Mouse (Mus musculus): ENCODE results near the gene Zfp772. TPM values are rescaled to one million over a fixed set of nuclear protein-coding genes. Genes with fewer than 3 reads are reported as not detected.

Gene Zfp772
- 4.8 TPM for polyA plus RNA-seq (2015; fragmentation: Illumina TruSeq; extraction: RNeasy Lipid Tissue Mini Kit (QIAGEN cat#74804); ENCODE audit: insufficient read depth, low replicate concordance)

DNA sequence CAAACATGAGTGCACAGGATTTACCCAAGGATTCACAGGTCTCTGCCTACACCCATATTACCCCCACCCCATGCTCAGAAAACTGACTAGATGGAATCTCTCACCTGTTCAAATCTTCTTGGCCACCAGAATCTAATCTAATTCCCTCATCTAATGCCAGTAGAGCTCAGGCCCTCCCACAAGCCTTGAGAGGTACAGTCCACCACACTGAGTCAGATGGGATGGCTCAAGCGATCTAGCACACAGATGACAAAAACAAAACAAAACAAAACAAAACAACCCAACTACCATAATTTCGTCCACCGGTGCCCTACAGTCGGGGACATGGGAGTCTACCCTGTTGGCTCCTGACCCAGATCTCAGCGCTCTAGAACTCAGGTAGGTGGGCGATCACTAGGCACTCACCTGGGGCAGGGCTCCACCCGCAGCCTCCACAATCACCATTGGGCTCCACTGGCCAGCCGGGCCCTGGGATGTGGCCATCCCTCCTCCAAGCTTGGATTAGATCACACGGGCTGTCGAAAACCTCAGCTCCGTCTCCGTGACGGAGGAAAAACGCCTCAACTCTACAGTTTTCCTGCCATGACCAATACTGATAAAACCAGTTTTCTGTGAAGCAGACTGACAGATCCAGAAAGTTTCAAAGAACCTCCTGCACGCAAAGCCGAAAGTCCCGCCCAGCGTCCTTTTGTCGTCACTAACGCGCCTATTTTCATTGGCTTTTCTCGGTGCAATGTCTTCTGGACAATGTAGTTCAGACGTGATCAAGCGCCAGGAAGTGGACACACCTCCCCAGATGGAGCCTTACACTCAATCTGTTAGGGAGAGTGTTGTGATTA lies at the start of gene Zfp772:
Gene Zfp772, minus strand, starts transcription at position 686 of the 839 bp plus-strand sequence.

DNA sequence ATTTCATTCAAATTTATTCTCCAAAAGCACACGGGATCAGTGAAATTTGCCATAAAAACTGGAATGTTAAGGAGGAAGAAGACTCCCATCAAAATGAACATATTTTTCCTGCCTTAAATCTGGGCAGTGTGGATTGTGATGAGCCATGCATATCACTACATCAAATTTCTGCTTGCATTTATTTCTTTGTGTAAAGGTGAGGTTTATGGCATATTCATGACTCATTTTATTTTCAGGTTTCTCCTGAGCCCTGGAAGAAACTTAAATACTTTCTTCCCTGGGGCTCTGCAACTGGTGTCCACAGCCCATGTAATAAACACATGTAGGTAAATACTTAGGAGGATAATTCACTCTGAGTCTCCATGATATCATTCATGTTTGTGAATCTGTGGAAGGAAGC lies 37.4 kb upstream of the Zfp772 start, which contains the start of gene Vmn2r29:
Gene Vmn2r29, minus strand, starts transcription at position 101 of the 400 bp plus-strand sequence.

DNA sequence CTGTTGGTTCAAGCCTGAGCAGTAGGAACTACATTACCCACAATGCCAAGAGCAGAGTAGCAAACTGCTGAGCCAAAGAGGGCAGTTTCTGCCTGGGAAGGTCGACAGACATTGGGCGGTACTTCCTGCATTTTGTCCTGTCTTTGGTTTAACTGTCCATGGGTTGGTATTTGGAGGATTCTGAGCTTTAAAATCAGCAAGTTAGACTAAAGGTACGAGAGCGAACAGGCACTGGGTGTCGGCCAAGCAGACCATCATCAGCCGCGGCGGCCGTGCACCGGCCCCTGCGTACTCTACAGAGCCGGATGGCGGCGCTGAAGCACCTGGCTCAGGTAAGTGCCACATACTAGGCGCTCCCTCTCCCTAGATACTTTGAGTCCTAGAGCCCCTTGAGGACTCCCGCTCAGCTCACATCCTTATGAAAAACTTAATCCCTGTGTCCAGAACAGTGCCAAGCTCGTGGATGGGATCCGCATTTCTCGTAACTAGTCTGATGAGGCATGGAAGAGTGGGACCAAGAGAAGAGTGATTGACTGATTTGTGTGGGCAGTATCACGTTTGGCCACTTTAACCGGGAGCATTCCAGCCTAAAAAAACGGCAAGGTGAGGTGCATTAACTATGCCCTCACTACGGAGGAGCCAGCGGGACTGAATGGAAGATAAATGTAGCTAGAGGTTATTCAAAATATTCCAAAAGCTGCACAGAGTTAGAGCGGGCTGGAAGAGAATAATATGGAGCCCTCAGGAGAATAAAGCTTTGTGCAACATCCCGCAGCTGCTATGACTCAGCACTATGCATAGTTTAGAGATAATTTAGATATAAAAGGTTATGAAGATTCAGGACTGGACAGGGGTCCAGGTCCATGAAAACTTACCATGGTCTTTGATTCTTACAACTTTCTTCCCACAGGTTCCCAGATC lies 38.3 kb downstream of the Zfp772 start, which contains the start of gene Zfp418:
Gene Zfp418, plus strand, starts transcription at position 104 of the 921 bp plus-strand sequence.

Other genes starting within 250 kb of the Zfp772 start
- gene Aurkc, start 214.7 kb downstream of the Zfp772 start, polyA plus RNA-seq (2015; fragmentation: Illumina TruSeq; extraction: RNeasy Lipid Tissue Mini Kit (QIAGEN cat#74804); ENCODE audit: insufficient read depth, low replicate concordance), result not detected
- gene Zfp954, start 88.5 kb downstream of the Zfp772 start, polyA plus RNA-seq (2015; fragmentation: Illumina TruSeq; extraction: RNeasy Lipid Tissue Mini Kit (QIAGEN cat#74804); ENCODE audit: insufficient read depth, low replicate concordance), result 19.8 TPM
- 8.6 TPM for gene Zfp773, start 73.2 kb downstream of the Zfp772 start, polyA plus RNA-seq (2015; fragmentation: Illumina TruSeq; extraction: RNeasy Lipid Tissue Mini Kit (QIAGEN cat#74804); ENCODE audit: insufficient read depth, low replicate concordance)
- gene Zfp418, start 38.7 kb downstream of the Zfp772 start, polyA plus RNA-seq (2015; fragmentation: Illumina TruSeq; extraction: RNeasy Lipid Tissue Mini Kit (QIAGEN cat#74804); ENCODE audit: insufficient read depth, low replicate concordance), result 4.3 TPM
- gene Vmn2r29, start 37.3 kb upstream of the Zfp772 start, polyA plus RNA-seq (2015; fragmentation: Illumina TruSeq; extraction: RNeasy Lipid Tissue Mini Kit (QIAGEN cat#74804); ENCODE audit: insufficient read depth, low replicate concordance), result 1.2 TPM
- gene Gm45844, start 68.3 kb upstream of the Zfp772 start, polyA plus RNA-seq (2015; fragmentation: Illumina TruSeq; extraction: RNeasy Lipid Tissue Mini Kit (QIAGEN cat#74804); ENCODE audit: insufficient read depth, low replicate concordance), result 2.4 TPM
- 56.7 TPM for gene Clcn4, start 90.9 kb upstream of the Zfp772 start, polyA plus RNA-seq (2015; fragmentation: Illumina TruSeq; extraction: RNeasy Lipid Tissue Mini Kit (QIAGEN cat#74804); ENCODE audit: insufficient read depth, low replicate concordance)
- not detected for gene Vmn2r30, start 127.6 kb upstream of the Zfp772 start, polyA plus RNA-seq (2015; fragmentation: Illumina TruSeq; extraction: RNeasy Lipid Tissue Mini Kit (QIAGEN cat#74804); ENCODE audit: insufficient read depth, low replicate concordance)
- gene Gm45783, start 164.6 kb upstream of the Zfp772 start, polyA plus RNA-seq (2015; fragmentation: Illumina TruSeq; extraction: RNeasy Lipid Tissue Mini Kit (QIAGEN cat#74804); ENCODE audit: insufficient read depth, low replicate concordance), result not detected
- gene Vmn2r31, start 189.7 kb upstream of the Zfp772 start, polyA plus RNA-seq (2015; fragmentation: Illumina TruSeq; extraction: RNeasy Lipid Tissue Mini Kit (QIAGEN cat#74804); ENCODE audit: insufficient read depth, low replicate concordance), result not detected

Data from spleen, adult 10 weeks (tissue).